Mouse (Mus musculus) E14TG2a.4 (cell line): ENCODE measurements around the gene Cnot1.

ENCODE experiments used
- CTCF ChIP-seq: conservative IDR thresholded peaks from 2 replicates; pipeline ENCODE4 v1.5.1; 2014; ENCODE audit warnings: low read length
- NANOG ChIP-seq: IDR thresholded peaks from 2 replicates; pipeline ENCODE4 v1.6.1; 2014; ENCODE audit warnings: borderline replicate concordance, low read length, mixed read lengths
- POU5F1 ChIP-seq: IDR thresholded peaks from 2 replicates; pipeline ENCODE4 v1.6.1; 2014; ENCODE audit warnings: low read length, borderline replicate concordance

DNA sequence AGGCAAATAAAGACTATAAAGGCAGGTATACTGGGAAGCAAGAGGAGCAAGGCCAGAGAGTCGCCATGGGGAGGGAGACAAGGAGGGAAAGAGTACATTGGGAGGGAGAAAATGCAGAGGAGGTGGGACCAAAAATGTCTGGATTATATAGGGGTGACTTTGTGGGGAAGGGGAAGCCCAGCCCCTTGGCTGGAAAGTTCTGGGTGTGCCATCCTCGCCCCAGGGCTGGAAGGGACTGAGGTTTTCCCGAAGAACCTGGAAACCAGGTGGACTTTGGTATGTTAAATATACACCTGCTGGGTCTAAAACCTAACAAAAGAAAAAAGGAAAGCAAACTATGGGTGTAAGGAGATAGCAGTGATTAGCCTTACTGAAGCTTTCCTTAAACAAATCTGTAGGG, 22.9 kb upstream of the Cnot1 start:
- no peak for TF ChIP-seq CTCF
- TF ChIP-seq POU5F1, result no peak
- TF ChIP-seq NANOG, result no peak
